Mouse (Mus musculus): ENCODE results near the gene Rmi2.

GRCm38 (mm10) chr16:10813726-10814125, 21.1 kb upstream of the Rmi2 start:
- TF ChIP-seq CTCF (IDR thresholded peaks at IDR 0.05; ENCODE audit: extremely low read depth, insufficient read depth, low read length) (no peak), POLR2A (IDR thresholded peaks at IDR 0.05; ENCODE audit: extremely low read depth, insufficient read depth, low read length) (no peak)
